Mouse (Mus musculus): ENCODE measurements around the gene Pard3.

Gene Pard3

DNA sequence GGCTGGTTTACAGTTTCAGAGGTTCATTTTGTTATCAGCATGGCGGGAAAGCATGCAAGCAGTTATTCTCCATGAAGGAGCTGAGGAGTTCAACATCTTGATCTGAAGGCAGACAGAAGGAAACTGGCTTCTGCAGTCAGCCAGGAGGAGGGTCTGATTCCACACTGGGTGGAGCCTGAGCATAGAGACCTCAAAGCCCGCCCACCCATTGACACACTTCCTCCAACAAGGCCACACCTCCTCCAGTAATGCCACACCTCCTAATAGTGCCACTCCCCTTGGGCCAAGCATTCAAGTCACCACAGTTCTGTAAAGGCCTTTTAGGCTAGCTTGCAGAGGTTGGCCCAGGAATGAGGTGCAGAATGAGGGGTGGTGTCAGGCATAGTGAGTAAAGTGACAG is 478.5 kb downstream of the Pard3 start:
- peak; percentile 27 for DNase-seq (ENCODE audit: low read depth, low spot score)

DNA sequence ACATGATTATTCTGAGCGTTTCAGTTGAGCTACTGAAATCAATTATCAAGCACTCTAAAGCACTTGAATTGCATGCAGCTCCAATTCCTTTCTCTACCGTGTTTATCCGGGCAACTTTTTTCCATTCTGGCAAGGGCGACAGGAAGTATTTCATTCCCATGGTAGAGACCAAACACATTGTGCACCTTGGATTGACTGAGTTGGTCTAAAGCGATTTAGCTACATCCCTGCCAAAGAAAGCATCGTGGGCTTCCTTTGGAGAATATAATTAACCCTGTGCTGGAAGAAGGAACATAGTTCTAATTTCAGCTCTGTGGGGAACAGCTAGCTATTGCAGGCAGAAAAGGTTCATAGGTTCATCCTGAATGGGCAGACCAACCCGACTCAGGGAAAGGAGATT is 480.0 kb downstream of the Pard3 start:
- no peak for DNase-seq (ENCODE audit: low read depth, low spot score)

DNA sequence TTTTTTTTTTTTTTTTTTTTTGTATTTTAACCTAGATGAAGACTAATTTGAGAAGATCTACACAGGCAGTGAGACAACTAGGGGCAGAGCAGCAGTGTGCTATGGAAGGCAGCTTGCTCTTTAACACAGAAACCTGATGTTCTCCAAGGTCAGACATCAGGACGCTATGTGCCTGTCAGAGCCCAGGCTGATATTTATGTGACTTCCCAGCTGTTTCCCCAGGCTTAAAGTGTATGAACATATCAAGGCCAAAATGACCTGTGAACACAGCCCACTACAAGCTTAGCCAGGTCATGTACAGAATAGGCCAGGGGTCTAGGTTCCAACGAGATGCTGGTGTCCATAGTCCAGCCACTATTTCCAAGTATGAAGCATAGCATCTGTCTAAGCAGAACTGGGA is 482.5 kb downstream of the Pard3 start:
- no peak for DNase-seq (ENCODE audit: low read depth, low spot score)

DNA sequence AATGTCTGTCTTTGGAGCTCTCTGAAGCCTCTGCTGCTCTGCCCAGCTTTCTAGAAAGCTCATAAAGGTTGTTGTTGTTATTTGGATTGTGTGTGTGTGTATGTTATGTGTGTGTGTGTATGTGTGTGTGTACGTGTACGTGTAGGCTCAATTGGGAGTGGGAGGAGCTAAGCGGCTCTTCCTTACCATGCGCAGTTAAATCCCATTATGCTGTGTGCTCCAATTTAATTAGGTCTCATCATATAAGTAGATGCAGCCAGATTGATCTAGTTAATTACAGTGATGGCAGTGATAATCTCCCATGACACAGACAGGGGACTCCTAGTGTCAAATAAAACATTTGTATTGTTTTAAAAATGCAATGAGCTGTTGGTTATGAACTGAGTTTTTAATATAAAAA is 487.2 kb downstream of the Pard3 start:
- no peak for DNase-seq (ENCODE audit: low read depth, low spot score)

DNA sequence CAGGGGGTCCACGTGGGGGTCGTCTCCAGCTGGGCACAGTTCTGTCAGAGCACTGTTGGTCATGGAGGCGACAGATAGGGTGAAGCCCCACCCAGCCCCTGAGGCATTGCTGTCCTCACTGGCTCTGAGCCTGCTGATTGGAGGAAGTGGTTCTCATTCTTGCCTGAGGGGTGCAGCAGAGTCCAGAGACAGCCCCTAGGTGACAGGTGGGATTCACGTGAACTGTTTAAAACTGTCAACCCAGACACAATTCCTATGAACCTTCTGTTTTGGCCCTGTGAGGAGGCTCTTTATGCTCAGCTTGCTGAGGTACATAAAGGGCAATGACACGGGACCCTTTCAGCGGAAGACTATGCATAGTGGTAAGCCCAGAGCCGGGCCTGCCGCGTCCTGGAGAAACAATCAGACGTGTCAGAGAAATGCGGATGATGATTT is 488.5 kb downstream of the Pard3 start:
- peak; percentile 67 for DNase-seq (ENCODE audit: low read depth, low spot score)

DNA sequence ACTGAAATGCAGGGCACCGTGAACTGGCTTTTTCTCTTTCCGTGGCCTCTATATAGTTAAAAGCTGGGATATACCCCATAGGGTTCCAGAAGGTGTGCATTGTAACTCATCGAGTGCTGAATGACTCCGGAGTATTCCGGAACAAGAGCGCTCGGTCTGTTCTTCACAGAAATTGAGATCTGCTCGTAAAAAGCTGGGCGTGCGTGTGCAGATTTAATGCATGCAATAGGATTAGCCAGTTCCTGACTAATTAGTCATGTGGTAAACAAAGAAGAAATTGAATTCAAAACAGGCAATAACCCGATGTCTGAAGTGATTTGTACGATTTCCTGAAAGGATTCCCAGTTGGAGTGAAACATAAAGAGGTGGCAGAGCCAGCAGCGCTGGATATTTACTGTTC is 489.1 kb downstream of the Pard3 start:
- no peak for DNase-seq (ENCODE audit: low read depth, low spot score)

DNA sequence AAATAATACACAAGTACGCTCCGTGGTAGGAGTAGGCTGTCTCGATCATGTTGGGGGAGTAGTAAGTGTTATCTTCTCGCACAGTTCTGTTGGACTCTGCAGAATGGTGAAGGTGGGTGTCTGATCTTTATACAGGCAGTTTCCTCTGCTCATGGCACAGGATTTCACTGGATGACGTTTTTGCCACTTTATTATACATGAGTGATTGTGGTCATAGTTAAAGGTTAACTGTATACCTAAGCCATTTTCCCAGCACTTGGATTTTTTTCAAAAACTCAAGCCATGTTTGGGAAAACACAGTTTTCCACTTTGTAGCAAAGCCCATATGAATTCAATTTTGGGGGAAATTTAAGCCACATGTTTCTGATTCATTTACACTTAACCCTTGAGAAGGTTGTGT is 489.9 kb downstream of the Pard3 start:
- DNase-seq (ENCODE audit: low read depth, low spot score) = no peak

DNA sequence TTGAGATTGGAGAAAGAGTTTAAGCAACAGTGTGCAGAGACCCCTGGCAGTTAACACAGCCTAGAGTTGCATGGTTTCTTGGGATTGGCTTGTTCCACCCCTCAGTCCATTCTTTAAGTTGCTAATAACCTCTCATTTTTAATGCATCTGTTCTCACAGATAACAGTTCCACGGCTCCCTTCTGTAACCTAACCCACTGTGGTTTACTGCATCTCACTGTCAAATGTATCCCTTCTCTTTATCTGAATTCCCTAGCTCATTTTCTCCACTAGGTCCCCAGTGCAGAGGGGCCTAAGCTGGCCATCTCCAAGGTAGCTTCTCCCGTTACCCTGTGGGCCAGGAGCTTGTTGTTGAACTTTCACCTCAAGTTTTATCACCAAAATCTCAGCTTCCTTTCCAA is 492.1 kb downstream of the Pard3 start:
- DNase-seq (ENCODE audit: low read depth, low spot score) = no peak

DNA sequence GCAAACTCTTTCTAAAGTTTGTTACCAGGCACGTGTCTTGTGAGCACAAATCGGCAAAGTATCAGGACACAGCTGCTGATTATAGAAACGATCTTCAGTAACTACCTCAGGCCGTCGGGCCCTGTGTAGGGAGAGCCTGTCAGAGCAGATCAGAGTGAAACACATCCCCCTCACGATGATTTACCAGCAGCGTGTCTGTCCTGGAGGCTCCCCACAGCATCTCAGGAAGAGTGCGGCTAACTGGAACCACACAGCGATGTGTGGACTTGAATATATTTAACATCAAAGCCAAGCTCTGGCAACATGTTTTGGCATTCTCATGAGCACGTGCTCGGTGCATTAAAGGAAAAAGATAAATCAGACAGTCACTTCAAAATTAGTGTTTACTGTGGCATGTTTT is 493.3 kb downstream of the Pard3 start:
- no peak for DNase-seq (ENCODE audit: low read depth, low spot score)

DNA sequence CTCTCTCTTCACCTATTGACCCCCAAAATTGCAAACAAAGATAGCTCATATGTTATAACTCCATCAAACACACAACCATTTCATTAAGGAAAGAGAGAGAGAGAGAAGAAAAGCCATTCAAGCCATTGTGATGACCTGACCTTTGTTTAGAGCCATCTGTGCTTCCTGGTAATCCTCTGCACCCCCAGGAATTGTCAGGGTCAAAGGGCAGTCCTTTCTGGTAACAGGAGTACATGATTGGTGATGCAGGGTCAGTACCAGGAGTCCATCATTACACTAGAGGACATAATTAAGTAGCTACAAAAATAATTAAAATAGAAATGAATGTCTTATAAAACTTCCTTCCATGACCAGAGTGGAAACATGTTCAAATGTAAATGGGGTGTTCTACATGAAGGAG is 493.9 kb downstream of the Pard3 start:
- DNase-seq (ENCODE audit: low read depth, low spot score) = no peak

DNA sequence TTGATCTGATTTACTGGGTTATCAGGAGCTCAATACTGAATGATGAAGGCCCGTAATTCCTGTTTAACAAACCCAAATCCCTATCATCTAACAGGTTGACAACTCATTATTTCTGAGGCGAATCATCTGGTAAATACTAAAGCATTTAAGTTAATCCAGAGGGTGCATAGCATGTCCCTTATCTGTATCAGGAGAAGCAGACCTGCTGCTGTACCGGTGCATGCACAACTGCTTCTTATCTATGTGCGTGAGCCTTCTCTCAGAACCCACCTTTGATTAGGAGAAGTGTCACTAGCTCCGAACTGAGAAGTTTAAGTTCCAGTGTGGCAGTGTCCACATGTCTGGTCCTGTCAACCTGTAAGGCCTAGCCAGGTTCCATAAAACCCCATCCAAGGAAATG is 499.9 kb downstream of the Pard3 start:
- no peak for DNase-seq (ENCODE audit: low read depth, low spot score)

DNA sequence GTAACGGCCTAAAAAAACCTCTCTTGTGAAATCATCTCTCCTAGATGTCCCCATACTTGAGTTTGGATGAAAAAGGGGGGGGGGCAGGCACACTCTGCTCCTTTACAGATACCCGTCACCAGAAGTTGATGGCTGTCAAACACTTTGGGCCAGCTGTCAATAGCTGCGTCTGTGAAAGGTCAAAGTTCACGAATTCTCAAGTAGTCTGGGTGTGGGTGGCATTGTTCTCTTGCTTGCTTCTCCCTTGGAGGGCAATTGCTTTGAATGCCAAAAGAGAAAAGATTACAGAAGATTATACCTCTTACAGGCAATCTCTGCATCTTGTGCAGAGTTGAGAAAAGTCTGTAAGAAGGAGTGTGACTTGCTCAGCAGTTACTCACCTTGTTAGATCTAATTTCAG is 500.7 kb downstream of the Pard3 start:
- peak; percentile 70 for DNase-seq (ENCODE audit: low read depth, low spot score)

DNA sequence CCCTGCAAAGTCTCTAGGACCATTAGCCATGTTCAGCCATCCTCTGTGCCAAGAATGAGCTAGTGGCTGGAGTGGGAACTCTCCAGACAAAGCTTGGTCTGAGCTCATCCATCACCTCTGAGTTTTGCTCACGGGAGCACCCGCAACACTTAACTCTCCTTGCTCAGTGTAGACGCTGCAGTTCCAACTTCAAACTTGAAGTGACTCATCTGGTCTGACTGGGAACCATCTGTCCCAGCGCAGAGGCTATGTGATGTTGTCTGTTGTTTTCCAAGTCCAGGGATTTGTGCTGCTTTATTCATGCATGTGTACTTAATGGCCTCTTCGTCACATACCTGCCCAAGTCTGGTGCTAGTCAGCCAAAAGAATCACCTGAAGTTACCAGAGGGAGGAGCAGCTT is 505.5 kb downstream of the Pard3 start:
- DNase-seq (ENCODE audit: low read depth, low spot score) = no peak

DNA sequence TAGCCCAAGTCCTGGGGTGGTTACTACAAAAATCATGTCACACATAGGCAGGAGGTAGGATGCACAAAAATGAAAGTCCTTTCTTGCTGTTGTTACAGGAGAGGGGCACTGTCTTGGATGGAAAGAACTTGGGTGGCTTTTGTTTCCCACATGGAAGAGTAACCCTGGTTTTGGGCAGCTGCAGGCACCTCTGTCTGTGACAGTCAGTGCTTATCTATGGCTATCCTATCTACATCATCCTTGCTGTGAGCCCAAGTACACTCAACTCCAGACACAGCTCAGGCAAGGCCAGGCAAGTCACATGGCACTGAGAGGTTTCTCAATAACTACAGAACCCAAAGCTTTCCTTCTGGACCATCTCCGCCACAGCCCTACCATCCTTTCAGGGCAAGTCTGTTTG is 506.8 kb downstream of the Pard3 start:
- no peak for DNase-seq (ENCODE audit: low read depth, low spot score)

DNA sequence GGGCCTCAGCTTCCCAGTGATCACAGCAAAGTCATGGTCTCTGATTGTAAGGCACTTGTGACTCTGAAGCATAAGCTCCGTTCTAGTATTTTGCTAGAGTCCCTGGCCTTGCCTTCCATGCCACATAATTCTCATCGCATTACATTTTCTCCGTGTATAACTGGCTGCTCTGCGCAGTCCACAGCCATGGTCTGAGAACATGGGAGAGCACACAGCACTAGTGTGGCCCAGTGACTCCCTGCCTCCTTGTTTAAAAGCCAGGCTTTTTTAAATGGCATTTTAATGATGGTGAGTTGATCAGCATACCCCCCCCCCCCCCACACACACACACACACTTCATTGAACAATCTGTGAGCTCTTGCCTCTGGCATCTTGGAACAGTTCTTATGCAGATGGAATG is 508.8 kb downstream of the Pard3 start:
- DNase-seq (ENCODE audit: low read depth, low spot score) = no peak

DNA sequence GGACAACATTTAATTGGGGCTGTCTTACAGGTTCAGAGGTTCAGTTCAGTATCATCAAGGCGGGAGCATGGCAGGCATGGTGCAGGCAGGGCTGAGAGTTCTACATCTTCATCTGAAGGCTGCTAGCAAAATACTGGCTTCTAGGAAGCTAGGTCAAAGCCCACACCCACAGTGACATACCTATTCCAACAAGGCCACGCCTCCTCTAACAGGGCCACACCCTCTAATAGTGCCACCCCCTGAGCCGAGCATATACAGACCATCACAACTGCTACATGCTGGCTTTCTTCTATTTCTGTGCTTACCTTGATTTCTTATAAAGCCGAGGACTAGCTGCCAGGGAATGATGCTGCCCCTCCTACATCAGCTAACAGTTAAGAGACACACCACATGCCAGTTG is 513.0 kb downstream of the Pard3 start:
- DNase-seq (ENCODE audit: low read depth, low spot score) = no peak

DNA sequence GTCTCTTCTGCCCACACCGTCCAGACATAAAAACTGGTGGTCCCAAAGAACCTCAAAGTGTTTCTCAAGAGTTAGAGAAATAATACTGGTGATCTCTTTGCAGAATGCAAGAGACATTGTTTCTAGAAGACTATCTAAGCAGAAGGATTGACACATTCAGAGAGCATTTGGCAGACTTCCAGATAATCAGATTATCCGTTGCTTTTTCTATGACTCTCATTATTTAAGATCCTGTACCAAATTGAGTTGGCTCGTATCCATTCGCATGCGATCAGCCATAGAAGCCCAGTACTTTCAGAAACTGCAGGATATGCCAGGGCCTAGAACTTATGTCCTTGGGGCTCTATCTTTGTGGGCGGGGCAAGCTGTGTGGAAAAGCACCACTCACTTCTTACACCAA is 514.0 kb downstream of the Pard3 start:
- DNase-seq (ENCODE audit: low read depth, low spot score) = no peak

DNA sequence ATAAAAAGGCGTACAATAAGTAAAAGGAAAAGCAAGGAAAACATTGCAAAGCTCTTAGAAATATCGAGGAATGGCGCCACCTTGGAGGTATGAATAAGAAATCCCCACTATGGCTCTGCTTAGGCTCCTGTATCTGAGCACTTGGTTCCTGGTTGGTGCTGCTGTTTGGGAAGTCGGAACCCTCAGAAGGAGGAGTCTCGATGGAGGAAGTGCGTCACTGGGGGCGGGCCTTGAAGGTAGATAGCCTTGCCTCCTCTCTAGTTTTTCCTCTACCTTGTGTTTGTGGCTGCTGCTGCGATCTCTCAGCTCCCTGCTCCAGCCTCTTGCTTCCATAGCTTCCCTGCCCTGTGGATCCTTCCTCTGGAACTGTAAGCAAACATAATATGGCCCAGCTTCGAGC is 515.7 kb downstream of the Pard3 start:
- peak; percentile 60 for DNase-seq (ENCODE audit: low read depth, low spot score)

DNA sequence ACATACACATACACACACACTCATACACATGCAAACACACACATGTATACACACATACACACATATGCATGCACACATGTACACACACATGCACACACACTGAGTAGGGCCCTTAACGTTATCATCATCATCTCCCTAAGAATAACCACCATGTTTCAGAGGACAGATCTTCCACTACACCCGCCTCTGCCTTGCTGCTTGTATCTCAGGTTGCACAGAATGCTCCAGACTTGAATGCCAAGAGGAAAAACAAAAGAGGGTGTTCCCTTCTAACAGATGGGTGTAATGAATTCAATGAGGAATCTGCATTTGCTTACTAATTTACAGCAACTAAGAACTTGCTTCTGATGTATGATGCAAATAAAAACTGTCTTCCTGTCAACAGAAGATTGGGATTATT is 519.7 kb downstream of the Pard3 start:
- no peak for DNase-seq (ENCODE audit: low read depth, low spot score)

DNA sequence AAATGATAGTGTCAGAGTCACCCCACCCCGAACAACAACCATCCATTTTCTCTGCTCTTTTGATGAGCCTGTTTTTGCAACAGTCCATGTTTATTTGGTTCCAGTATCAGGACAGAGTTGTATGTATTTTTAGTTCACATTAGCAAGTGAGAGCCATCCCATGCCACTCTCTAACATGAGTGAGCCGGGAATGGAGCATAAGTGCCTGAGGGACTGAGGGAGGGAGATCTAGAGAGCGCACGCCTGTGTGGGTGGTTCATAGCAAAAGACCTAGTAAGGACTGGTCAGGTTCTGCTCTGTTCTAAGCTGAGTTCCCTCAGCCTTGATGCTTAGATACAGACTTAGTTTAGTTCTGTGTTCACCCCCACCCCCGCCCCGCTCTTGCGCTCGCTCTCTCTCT is 521.9 kb downstream of the Pard3 start:
- no peak for DNase-seq (ENCODE audit: low read depth, low spot score)

DNA sequence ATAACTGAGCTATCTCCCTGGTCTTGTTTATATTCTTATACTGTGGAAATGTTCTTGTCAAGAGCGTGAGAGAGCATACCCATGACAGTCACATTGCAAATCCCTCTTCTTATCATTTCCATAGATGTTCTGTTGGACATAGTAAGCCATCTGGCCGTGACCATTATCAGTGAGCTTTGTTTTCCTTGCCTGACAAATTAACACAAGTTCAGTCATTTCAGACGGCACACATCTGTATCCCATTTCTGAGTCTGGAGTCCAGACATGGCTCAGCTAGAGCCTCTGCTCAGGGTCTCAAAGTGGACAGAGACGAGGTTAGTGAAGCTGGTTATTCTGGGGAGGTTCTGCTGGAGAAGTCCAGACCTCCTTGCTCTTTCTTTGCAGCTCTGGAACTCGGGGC is 523.0 kb downstream of the Pard3 start:
- DNase-seq (ENCODE audit: low read depth, low spot score) = no peak

DNA sequence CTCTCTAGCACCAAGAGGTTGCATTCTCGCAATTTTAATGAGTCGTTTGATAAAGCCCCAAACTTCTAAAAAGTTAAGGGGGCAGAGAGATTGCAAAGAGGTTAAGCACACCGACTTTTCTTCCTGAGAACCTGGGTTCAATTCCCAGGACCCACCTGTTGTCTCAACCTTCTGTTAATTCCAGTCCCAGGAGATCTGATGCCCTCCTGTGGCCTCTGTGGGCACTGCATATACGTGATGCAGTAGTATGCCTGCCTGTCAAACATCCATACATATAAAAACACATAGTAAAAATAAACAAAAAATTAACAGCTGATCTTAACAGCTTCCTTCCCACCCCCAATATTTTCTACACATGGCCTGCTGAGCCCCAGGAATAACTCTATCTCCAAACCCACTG is 524.6 kb downstream of the Pard3 start:
- DNase-seq (ENCODE audit: low read depth, low spot score) = peak; percentile 68

DNA sequence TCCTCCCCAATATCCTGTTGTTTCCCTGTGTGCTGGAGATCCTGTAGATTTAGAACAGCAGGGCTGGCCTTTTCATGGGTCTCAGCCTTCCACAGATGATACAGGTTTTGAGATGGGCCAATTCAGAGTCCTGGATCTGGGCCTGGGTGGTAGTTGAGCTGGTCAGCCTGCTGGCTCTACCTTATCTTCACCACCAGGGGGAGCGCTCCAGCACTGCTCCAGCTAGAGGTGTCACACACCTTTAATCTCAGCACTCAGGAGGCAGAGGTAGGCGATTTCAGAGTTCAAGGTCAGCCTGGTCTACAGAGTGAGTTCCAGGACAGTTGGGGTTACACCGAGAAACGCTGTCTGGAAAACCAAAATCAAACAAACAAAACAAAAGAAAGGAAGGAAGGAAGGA is 525.6 kb downstream of the Pard3 start:
- peak; percentile 76 for DNase-seq (ENCODE audit: low read depth, low spot score)

DNA sequence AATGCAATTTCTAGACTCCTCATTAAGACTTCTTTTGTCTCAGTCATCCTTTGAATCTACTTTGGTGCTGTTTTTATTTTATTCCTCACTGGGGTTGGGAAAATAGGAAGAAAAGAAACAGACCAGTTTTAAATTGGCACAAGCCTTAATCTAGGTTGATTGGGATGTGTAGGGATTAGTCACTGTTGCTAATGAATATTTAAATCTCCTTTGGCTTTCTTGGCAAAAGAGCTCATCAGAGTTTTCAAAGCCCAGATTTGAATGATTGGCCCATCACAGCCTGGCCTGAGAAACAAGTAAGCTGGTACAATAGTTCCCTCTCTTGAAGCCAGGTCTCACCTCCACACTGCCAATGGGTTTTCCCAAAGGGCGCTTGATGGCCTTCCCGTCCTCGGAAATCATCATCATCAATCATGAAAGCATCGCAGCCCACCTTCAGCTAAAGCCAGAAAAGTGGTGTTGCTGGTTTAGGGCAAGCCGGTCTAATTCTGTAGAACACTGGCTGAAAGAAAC is 527.0 kb downstream of the Pard3 start:
- DNase-seq (ENCODE audit: low read depth, low spot score) = no peak

All from ES-CJ7 (cell line).